Comparison of ENCODE assay signal across 8 mouse cellular contexts in the genomic region with DNA sequence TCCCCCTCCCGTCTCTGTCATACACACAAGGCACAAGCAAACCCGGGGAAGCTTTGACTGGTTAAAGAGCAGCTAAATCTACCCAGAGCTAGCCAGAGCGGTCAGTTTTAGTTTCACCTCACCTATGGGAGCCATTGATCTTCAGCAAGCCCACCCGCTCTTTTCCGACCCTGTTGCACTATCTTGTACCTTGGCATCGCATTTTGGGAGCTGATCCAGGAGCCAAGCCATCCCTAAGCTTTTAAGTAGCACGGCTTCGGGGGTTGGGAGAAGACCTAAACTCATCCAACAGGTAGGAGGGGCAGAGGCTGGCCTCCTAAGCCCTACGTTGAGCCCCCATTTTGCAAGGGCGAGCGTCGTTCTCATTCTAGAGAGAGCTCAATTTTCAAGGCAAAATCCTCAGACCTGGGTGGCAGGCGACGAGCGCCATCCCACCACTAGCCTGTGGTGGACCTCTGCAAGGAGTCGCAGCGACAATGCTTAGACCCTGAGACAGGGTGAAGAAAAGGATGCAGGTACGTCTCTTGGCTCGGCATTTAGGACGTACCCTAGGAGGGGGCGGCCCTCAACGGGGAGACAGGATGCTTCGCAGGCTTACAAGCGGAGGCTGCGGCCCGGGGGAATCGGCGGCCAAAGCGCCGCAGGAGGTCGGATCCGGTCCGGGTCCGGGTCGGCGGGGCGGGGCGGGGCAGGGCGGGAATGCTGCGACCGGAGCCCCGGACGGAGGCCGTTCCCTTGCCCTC. TPM values are rescaled to one million over a fixed set of nuclear protein-coding genes. Genes with fewer than 3 reads are reported as not detected.
DNase-seq lines count a peak whose midpoint lies in the region; ATAC-seq and TF ChIP-seq lines count a peak whose summit lies in the region.

No protein-coding gene starts in this region.

- peaks cover 5 to 17% of the 10 kb centered on the region in 2 experiments for H3K4me1 ChIP-seq in liver, embryonic 14.5 days (replicated peaks; ENCODE audit: control insufficient read depth in 2 of 2, insufficient read depth in 2 of 2, low read length in 1 of 2)
- 0 out of 2 replicates have a peak, but pooled peaks cover 2% of the 10 kb centered on the region for H3K4me1 ChIP-seq in stomach, postnatal 0 days (replicated peaks; ENCODE audit: control insufficient read depth, insufficient read depth)

- H3K27ac ChIP-seq in liver, embryonic 14.5 days = peak overlapping the region; percentile 90
- H3K27ac ChIP-seq in stomach, postnatal 0 days (replicated peaks) = peak overlapping the region; percentile 94

- no peak for TF ChIP-seq CTCF in liver, embryonic 14.5 days (IDR thresholded peaks at IDR 0.05; ENCODE audit: low read depth)
- no peak for TF ChIP-seq CTCF in stomach, postnatal 0 days (IDR thresholded peaks at IDR 0.05; ENCODE audit: low read depth)

- no peak for TF ChIP-seq EP300 in liver, embryonic 14.5 days (IDR thresholded peaks at IDR 0.05; ENCODE audit: low read depth)
- no peak for TF ChIP-seq EP300 in stomach, postnatal 0 days (optimal IDR thresholded peaks at IDR 0.05)

- no peaks in the 10 kb centered on the region for H3K9me3 ChIP-seq in liver, embryonic 14.5 days (ENCODE audit: control insufficient read depth, low read length)
- H3K9me3 ChIP-seq in stomach, postnatal 0 days (ENCODE audit: control insufficient read depth, low read length) = no peaks in the 10 kb centered on the region

- peak overlapping the region; percentile 87 for H3K4me2 ChIP-seq in liver, embryonic 14.5 days (ENCODE audit: low read depth)
- peak overlapping the region; percentile 64 for H3K4me2 ChIP-seq in stomach, postnatal 0 days (replicated peaks; ENCODE audit: low read depth)

- DNase-seq in gastrocnemius, adult 18-20 months (ENCODE audit: low spot score) = peak; percentile 14
- DNase-seq in gastrocnemius, postnatal 4 days (ENCODE audit: low spot score in 2 of 2) = no peak
- peak; percentile 43 for DNase-seq in right cerebral cortex, postnatal 25 days
- DNase-seq in right cerebral cortex, postnatal 4 days = no peak
- no peak for DNase-seq in liver, embryonic 14.5 days (ENCODE audit: low read depth in 3 of 3, low spot score in 3 of 3)
- DNase-seq in stomach, postnatal 0 days (ENCODE audit: low spot score) = no peak
- DNase-seq in urinary bladder, postnatal 14 days (ENCODE audit: low spot score) = no peak

- H3K9ac ChIP-seq in liver, embryonic 14.5 days (replicated peaks) = peak overlapping the region; percentile 95
- peak overlapping the region; percentile 93 for H3K9ac ChIP-seq in stomach, postnatal 0 days (ENCODE audit: low read length)

- peak; percentile 3; the same call in 1 of the 2 replicates for ATAC-seq in granulocyte monocyte progenitor cell, adult 5-6 weeks (replicated peaks; ENCODE audit: poor library complexity, severe bottlenecking)
- no peak for ATAC-seq in liver, embryonic 14.5 days (ENCODE audit: insufficient read depth)
- no peak; the same call in 1 of the 2 replicates for ATAC-seq in stomach, postnatal 0 days (ENCODE audit: low FRiP score, low TSS enrichment)

- H3K36me3 ChIP-seq in liver, embryonic 14.5 days (replicated peaks; ENCODE audit: control insufficient read depth, insufficient read depth, low read depth) = no peaks in the 10 kb centered on the region
- H3K36me3 ChIP-seq in stomach, postnatal 0 days (ENCODE audit: control insufficient read depth, insufficient read depth, low read length) = no peaks in the 10 kb centered on the region

- 2% methylated on average over 44 of the region's 44 CpGs for WGBS in liver, embryonic 14.5 days (ENCODE audit: insufficient replicate concordance)
- 2% methylated on average over 39 of the region's 44 CpGs for WGBS in stomach, postnatal 0 days

- peak overlapping the region; percentile 82 to 87 for H3K4me3 ChIP-seq in liver, embryonic 14.5 days (ENCODE audit: insufficient read depth in 1 of 2, low read depth in 2 of 2, low read length in 2 of 2)
- H3K4me3 ChIP-seq in stomach, postnatal 0 days (ENCODE audit: low read depth, low read length) = peak overlapping the region; percentile 80

- H3K27me3 ChIP-seq in liver, embryonic 14.5 days (ENCODE audit: control insufficient read depth, insufficient read depth, low read length) = no peaks in the 10 kb centered on the region
- H3K27me3 ChIP-seq in stomach, postnatal 0 days (ENCODE audit: control insufficient read depth, insufficient read depth, low read length) = no peaks in the 10 kb centered on the region

RNA-seq across cellular contexts. Expression of gene Zer1, which starts 0.5 kb away (rescaled TPM):
- 10 to 100 TPM; 23.5 to 24.1 TPM for total RNA-seq in gastrocnemius, adult 18-20 months (2021)
- total RNA-seq in gastrocnemius, postnatal 4 days (2021) = 10 to 100 TPM; 24.6 to 27.1 TPM
- 18.3 and 22.7 TPM in 2 replicates for total RNA-seq in granulocyte monocyte progenitor cell, adult 5-6 weeks (2014; fragmentation: Nextera tagmentation)
- total RNA-seq in granulocyte monocyte progenitor cell, adult 5-6 weeks (2017) = 8.5 and 10.6 TPM in 2 replicates
- polyA plus RNA-seq in liver, embryonic 14.5 days (2012; rRNA removed) = 8.1 and 8.5 TPM in 2 replicates
- 1.9 and 2.0 TPM in 2 replicates for polyA plus RNA-seq in liver, embryonic 14.5 days (2014; fragmentation: Nextera tagmentation; extraction: Ambion mirVana)
- polyA plus RNA-seq in stomach, postnatal 0 days (2015; fragmentation: Nextera tagmentation; extraction: Ambion mirVana) = 2.9 and 3.1 TPM in 2 replicates

RNA-seq across cellular contexts. Expression of gene Tbc1d13, which starts 9.6 kb away (rescaled TPM):
- total RNA-seq in gastrocnemius, adult 18-20 months (2021) = 10 to 100 TPM; 11.7 to 12.0 TPM
- 10 to 100 TPM; 24.7 to 26.2 TPM for total RNA-seq in gastrocnemius, postnatal 4 days (2021)
- 65.9 and 83.5 TPM in 2 replicates for total RNA-seq in granulocyte monocyte progenitor cell, adult 5-6 weeks (2014; fragmentation: Nextera tagmentation)
- total RNA-seq in granulocyte monocyte progenitor cell, adult 5-6 weeks (2017) = 42.2 and 49.2 TPM in 2 replicates
- polyA plus RNA-seq in liver, embryonic 14.5 days (2012; rRNA removed) = 11.3 and 12.7 TPM in 2 replicates
- 3.6 and 3.9 TPM in 2 replicates for polyA plus RNA-seq in liver, embryonic 14.5 days (2014; fragmentation: Nextera tagmentation; extraction: Ambion mirVana)
- 3.7 and 3.9 TPM in 2 replicates for polyA plus RNA-seq in stomach, postnatal 0 days (2015; fragmentation: Nextera tagmentation; extraction: Ambion mirVana)

RNA-seq across cellular contexts. Expression of gene Zdhhc12, which starts 30.5 kb away (rescaled TPM):
- 1 to 10 TPM; 2.1 to 2.8 TPM for total RNA-seq in gastrocnemius, adult 18-20 months (2021)
- total RNA-seq in gastrocnemius, postnatal 4 days (2021) = 1 to 10 TPM; 4.5 to 5.7 TPM
- 21.5 and 24.1 TPM in 2 replicates for total RNA-seq in granulocyte monocyte progenitor cell, adult 5-6 weeks (2014; fragmentation: Nextera tagmentation)
- total RNA-seq in granulocyte monocyte progenitor cell, adult 5-6 weeks (2017) = 11.0 and 20.7 TPM in 2 replicates
- 23.4 and 25.5 TPM in 2 replicates for polyA plus RNA-seq in liver, embryonic 14.5 days (2012; rRNA removed)
- polyA plus RNA-seq in liver, embryonic 14.5 days (2014; fragmentation: Nextera tagmentation; extraction: Ambion mirVana) = 17.4 and 21.5 TPM in 2 replicates
- polyA plus RNA-seq in stomach, postnatal 0 days (2015; fragmentation: Nextera tagmentation; extraction: Ambion mirVana) = 27.7 and 27.8 TPM in 2 replicates

RNA-seq across cellular contexts. Expression of gene Pkn3, which starts 46.4 kb away (rescaled TPM):
- total RNA-seq in gastrocnemius, adult 18-20 months (2021) = 1 to 10 TPM; 2.5 to 3.9 TPM
- total RNA-seq in gastrocnemius, postnatal 4 days (2021) = 1 to 10 TPM; 8.0 to 9.6 TPM
- total RNA-seq in granulocyte monocyte progenitor cell, adult 5-6 weeks (2014; fragmentation: Nextera tagmentation) = 10.1 and 13.1 TPM in 2 replicates
- total RNA-seq in granulocyte monocyte progenitor cell, adult 5-6 weeks (2017) = 4.6 and 14.9 TPM in 2 replicates
- polyA plus RNA-seq in liver, embryonic 14.5 days (2012; rRNA removed) = 3.0 and 3.5 TPM in 2 replicates
- polyA plus RNA-seq in liver, embryonic 14.5 days (2014; fragmentation: Nextera tagmentation; extraction: Ambion mirVana) = 1.8 and 2.0 TPM in 2 replicates
- 3.0 and 3.1 TPM in 2 replicates for polyA plus RNA-seq in stomach, postnatal 0 days (2015; fragmentation: Nextera tagmentation; extraction: Ambion mirVana)

RNA-seq across cellular contexts. Expression of gene Endog, which starts 47.4 kb away (rescaled TPM):
- 10 to 100 TPM; 50.1 to 52.0 TPM for total RNA-seq in gastrocnemius, adult 18-20 months (2021)
- 10 to 100 TPM; 26.3 to 27.6 TPM for total RNA-seq in gastrocnemius, postnatal 4 days (2021)
- 5.0 and 7.9 TPM in 2 replicates for total RNA-seq in granulocyte monocyte progenitor cell, adult 5-6 weeks (2014; fragmentation: Nextera tagmentation)
- total RNA-seq in granulocyte monocyte progenitor cell, adult 5-6 weeks (2017) = 3.2 and 8.3 TPM in 2 replicates
- polyA plus RNA-seq in liver, embryonic 14.5 days (2012; rRNA removed) = 11.9 and 15.1 TPM in 2 replicates
- polyA plus RNA-seq in liver, embryonic 14.5 days (2014; fragmentation: Nextera tagmentation; extraction: Ambion mirVana) = 19.1 and 20.3 TPM in 2 replicates
- polyA plus RNA-seq in stomach, postnatal 0 days (2015; fragmentation: Nextera tagmentation; extraction: Ambion mirVana) = 35.3 and 41.2 TPM in 2 replicates

Comparison
In these comparisons a context has a peak if more than half of its experiments do, and no peak if none do; other contexts are left out.
1. DNase-seq: peak in gastrocnemius, adult 18-20 months (single experiment) and right cerebral cortex, postnatal 25 days (single experiment); none in gastrocnemius, postnatal 4 days (0 of 2), right cerebral cortex, postnatal 4 days (single experiment), liver, embryonic 14.5 days (0 of 3), stomach, postnatal 0 days (single experiment) and urinary bladder, postnatal 14 days (single experiment).